Mouse (Mus musculus): ENCODE data around the gene Phf2. TPM values are rescaled to one million over a fixed set of nuclear protein-coding genes. Genes with fewer than 3 reads are reported as not detected.

Gene Phf2
- total RNA-seq (2017), result 10.0 to 17.8 TPM (median 13.7 TPM) in 3 replicates

DNA sequence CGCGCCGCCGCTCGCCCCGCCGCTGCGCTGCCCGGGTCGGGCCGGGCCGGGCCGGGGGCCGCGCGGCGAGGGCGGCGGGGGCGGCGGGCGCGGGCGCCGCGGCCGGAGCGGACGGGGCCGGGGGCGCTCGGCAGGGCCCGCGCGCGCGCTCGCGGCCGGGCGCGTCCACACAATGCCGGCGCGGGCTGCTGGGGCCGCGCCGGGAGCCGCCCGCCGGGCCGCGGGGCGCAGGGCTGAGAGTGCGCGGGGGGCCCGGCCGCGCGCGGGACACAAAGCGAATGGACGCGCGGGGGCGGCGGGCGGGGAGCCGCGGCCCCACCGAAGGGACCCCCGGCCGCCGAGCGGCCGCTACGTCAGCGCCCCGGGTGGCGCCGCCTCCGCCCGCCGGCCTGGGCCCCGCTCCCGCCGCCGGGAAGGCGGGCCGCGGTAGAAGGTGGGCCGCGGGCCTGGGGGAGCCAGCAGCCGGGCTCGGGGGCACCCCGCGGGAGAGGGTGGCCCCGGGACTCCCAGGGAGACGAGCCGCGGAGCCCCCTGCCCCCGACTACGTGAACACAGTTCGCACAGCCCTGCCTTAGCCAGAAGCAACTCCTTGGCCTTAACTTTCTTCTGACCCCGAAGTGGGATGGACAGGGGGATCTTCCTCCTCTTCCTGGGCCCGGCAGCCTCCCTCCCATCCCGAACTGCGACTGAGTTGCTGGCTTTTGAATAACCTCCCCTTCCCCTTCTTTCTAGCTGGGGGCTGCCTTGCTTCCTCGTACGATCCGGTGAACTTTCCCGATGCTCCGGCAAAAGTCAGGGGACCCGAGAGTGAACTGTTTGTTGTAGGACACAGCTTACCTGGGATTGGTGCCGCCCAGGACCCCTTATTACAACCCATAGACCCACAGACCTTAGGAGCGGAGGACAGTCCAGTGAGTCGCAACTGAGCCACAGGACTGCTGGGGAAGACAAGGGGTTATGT, at the start of gene Phf2:
Gene Phf2 (minus strand): TSS at position 349 of the 961 bp plus-strand sequence.
- ATAC-seq (replicated peaks; ENCODE audit: insufficient number of reproducible peaks, low FRiP score, low TSS enrichment, poor library complexity, severe bottlenecking), result no peak

GRCm38 (mm10) chr13:48919756-48920415, 49.0 kb upstream of the Phf2 start:
- ATAC-seq (replicated peaks; ENCODE audit: insufficient number of reproducible peaks, low FRiP score, low TSS enrichment, poor library complexity, severe bottlenecking), result no peak

GRCm38 (mm10) chr13:48917113-48917599, 46.2 kb upstream of the Phf2 start:
- no peak for ATAC-seq (replicated peaks; ENCODE audit: insufficient number of reproducible peaks, low FRiP score, low TSS enrichment, poor library complexity, severe bottlenecking)

- no peak for ATAC-seq (replicated peaks; ENCODE audit: insufficient number of reproducible peaks, low FRiP score, low TSS enrichment, poor library complexity, severe bottlenecking)
These were observed 42.8 kb upstream of the Phf2 start for GRCm38 (mm10) chr13:48913680-48914079.

DNA sequence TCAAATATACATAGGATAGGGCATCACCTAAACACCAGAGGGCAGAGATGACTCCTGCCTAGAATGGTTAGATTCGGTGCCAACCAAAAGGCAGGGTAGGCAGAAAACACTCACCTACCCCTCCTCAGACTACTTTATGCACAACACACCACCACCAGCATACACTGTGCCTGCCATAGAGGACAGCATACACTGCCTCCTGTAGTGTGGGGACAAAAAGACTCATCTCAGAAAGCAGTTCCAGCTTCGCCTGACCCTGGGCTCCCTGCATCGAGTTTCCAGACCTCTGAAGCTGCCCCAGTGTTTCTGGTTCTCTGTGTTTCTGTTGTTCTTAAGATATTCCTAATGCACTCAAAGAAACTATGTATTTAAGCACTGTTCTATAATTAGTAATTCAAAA, 42.2 kb upstream of the Phf2 start:
- no peak for ATAC-seq (replicated peaks; ENCODE audit: insufficient number of reproducible peaks, low FRiP score, low TSS enrichment, poor library complexity, severe bottlenecking)

DNA sequence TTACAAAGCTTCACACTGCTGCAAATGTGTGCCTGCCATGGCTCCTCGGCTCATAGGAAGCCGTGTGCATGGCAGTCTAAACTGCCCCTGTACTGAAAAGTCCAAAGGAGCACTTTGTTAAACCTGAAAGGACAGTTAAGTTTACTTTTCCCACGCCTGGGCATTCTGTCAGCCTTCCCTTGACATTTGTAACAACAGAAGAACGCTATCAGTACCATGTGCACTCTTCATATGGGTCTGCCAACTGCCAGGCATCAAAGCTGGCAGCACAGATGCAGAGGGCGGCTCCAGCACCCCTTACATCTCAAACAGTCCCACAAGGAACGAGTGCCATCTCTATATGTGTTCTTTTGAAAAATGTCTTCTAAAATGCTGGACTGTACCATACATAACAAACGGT, 40.5 kb upstream of the Phf2 start:
- ATAC-seq (replicated peaks; ENCODE audit: insufficient number of reproducible peaks, low FRiP score, low TSS enrichment, poor library complexity, severe bottlenecking), result no peak

- no peak for ATAC-seq (replicated peaks; ENCODE audit: insufficient number of reproducible peaks, low FRiP score, low TSS enrichment, poor library complexity, severe bottlenecking)
These were observed 34.5 kb upstream of the Phf2 start for GRCm38 (mm10) chr13:48905458-48905857.

DNA sequence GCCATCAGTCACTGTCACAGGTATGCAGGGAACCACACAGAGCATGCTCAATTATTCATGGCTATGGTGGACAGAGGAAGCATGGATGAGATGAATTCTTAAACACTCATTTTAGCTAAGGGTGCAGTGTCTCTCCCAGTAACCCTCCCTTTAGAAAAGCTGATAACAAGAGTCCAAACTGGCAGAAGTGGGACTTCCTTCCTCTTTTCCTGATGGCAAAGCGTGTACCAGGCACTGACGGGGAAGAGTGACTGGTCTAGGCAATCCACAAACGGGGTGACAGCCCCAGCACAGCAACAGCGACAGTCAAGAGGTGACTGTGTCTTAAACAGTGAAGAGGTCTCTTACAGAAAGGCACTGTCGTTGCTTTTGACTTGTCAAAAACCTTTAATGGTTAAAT, 24.5 kb upstream of the Phf2 start:
- no peak for ATAC-seq (replicated peaks; ENCODE audit: insufficient number of reproducible peaks, low FRiP score, low TSS enrichment, poor library complexity, severe bottlenecking)

GRCm38 (mm10) chr13:48890260-48890960, 19.5 kb upstream of the Phf2 start:
- ATAC-seq (replicated peaks; ENCODE audit: insufficient number of reproducible peaks, low FRiP score, low TSS enrichment, poor library complexity, severe bottlenecking), result no peak

DNA sequence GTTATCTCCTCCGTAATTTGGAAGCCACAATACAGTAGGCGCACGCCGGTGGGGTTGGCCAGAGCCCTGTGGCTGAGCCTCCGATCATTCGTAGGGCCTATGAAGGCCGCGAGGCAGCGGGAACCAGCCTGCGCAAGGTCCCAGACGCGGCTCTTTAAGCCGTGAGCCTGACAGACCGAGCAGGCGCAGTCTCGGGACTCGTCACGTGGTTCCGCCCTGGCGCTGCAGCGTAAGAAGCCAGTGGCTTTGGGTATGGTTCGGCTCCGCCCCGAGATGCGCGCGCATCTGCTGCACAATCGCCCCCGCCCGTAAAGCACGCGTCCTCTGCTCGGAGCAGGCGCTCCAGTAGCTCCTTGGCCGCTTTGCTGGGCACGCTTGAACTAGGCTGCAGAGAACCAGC, 7.6 kb upstream of the Phf2 start:
- peak; percentile 97 for ATAC-seq (replicated peaks; ENCODE audit: insufficient number of reproducible peaks, low FRiP score, low TSS enrichment, poor library complexity, severe bottlenecking)

GRCm38 (mm10) chr13:48877805-48878204, 6.9 kb upstream of the Phf2 start:
- ATAC-seq (replicated peaks; ENCODE audit: insufficient number of reproducible peaks, low FRiP score, low TSS enrichment, poor library complexity, severe bottlenecking), result no peak

- no peak for ATAC-seq (replicated peaks; ENCODE audit: insufficient number of reproducible peaks, low FRiP score, low TSS enrichment, poor library complexity, severe bottlenecking)
These were observed 1.8 kb upstream of the Phf2 start for GRCm38 (mm10) chr13:48872726-48873125.

DNA sequence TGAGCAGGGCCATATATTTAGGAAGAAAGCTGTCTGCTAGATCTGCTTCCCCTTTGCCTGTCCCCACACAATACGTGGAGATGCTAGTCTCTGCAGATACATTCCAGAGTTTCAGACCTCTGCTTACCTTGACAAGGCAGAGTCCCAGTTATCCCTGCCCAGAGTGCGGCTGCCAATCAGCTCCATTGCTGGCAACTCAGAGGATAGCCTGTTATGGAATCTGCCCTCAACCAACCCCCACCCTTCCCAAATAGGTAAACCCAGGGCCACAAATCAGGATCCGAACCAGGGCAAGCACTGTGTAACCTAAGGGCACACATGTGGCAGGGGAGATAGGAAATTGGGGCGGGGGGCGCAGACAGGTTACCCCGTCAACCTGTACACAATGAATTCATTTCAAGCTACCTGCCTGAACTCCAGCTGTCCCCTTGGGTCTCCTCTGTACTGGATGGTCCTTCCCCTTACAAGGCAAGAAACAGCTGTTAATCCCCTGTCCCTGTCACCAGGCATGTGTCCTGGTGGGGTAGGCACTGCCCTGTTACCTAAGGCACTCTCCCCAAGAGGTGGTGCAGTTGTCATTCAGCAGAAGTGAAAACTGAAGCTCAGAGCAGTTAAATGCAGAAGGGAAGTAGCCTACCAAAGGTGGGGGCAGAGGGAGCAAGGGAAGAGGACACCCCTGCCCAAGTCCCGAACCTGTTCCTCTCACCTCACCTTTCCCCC, 1.1 kb upstream of the Phf2 start:
- ATAC-seq (replicated peaks; ENCODE audit: insufficient number of reproducible peaks, low FRiP score, low TSS enrichment, poor library complexity, severe bottlenecking), result peak; percentile 47

DNA sequence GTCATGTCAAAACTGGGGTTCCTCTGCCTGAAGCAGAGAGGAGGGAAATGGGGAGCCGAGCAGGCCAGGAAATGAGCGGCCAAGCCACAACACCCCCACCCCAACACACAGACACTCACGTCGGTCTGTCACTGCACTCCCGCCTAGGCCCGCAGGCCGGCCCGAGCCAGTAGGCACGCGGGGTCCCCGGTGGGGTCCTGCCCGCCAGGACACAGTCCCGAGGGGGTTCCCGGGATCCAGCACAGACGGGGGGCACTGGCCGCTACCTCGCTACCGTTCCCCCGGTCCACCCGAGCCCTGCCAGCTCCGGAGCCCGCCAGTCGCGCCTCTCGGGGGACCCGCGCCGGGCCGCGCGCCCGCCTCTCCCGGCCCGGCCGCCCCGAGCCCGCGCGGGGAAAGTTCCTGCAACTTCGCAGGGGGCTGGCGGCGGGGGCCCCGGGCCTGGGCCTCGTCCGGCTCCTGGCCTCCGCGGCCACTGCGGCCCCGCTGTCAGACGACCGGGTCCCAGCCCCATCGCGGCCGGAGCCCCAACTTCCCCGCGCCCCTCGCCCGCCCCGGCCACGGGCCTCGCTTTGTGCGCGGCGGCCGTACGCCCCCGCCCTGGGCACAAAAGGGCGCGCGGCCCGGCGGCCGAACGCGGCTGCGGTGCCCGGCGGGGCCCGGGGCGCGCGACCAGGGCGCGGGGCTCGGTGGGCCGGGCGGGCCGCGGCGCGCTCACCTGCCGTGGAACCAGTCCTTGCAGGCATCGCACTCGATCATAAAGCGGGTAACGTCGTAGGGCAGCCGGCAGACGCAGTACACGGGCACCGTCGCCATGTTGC, 759 bp downstream of the Phf2 start:
- ATAC-seq (replicated peaks; ENCODE audit: insufficient number of reproducible peaks, low FRiP score, low TSS enrichment, poor library complexity, severe bottlenecking), result peak; percentile 37

DNA sequence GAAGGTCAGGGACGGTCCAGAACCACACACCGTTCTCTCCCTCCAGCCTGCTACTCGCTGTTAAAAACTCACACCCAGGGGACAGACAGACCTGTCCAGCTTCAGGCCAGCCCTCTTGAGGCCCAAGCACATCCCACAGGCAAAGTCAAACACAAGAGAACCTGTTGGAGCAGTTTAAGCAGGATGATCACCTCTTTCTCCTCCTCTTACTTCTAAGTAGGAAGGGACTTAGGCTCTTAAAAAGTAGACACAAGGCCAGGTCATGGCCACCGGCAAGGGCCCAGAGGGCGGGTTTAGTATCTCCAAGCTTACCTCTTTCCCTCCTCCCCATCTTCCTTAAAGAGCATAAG, 1.3 kb downstream of the Phf2 start:
- ATAC-seq (replicated peaks; ENCODE audit: insufficient number of reproducible peaks, low FRiP score, low TSS enrichment, poor library complexity, severe bottlenecking), result no peak; the same call in 1 of the 2 replicates

GRCm38 (mm10) chr13:48869088-48869487, 1.8 kb downstream of the Phf2 start:
- no peak for ATAC-seq (replicated peaks; ENCODE audit: insufficient number of reproducible peaks, low FRiP score, low TSS enrichment, poor library complexity, severe bottlenecking)

DNA sequence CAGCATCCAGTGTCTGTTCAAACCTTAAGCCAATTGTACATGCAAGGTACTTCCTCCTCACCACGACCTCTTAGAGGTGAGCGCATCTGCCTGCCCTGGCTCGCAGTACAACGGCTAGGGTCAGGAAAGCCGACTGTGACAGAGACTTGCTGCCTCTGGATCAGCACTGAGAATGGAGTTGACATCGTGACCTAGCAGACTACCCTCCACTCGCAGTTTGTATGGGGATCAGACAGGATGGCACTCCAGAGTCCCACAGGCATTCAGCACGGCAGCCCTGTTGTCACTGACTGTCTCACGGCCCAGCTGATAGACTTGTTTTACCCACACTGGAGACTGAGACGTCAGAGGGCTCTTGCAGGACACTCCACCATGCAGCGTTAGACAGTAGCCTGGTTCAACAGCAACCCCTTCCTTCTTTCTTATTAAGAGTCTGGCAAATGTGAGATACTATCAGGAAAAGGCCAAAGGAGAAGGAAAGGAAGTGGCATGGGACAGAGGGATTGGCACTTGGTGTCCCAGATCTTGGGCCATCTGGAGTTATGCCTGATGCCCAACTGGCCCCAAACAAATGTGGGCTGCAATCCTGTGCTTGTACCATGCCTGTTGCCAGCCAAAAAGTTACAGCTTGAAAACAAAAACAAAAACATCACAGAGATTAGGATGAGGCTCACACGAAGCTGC, 6.1 kb downstream of the Phf2 start:
- no peak for ATAC-seq (replicated peaks; ENCODE audit: insufficient number of reproducible peaks, low FRiP score, low TSS enrichment, poor library complexity, severe bottlenecking)

Measured in monocyte, adult 5-6 weeks (primary cell).